Mouse (Mus musculus) lung, postnatal 0 days (tissue): ENCODE measurements around the gene Kyat1.

ENCODE experiments used
- CTCF ChIP-seq: IDR thresholded peaks from 2 replicates; pipeline ENCODE4 v1.5.1; 2016; ENCODE audit warnings: antibody characterized with exemption, mild to moderate bottlenecking
- EP300 ChIP-seq: IDR thresholded peaks from 2 replicates; pipeline ENCODE4 v1.6.1; 2016; ENCODE audit warnings: antibody characterized with exemption, mild to moderate bottlenecking, control low read depth

GRCm38 (mm10) chr2:30191790-30192580 lies 13.7 kb downstream of the Kyat1 start:
- no peak for TF ChIP-seq EP300
- TF ChIP-seq CTCF: no peak
